Mouse (Mus musculus): ENCODE measurements around the gene Znrd1as.

Gene Znrd1as

GRCm38 (mm10) chr17:36957999-36958743, at the start of gene Znrd1as, which contains the start of gene Znrd1:
Gene Znrd1as (plus strand): TSS chr17:36958592.
Gene Znrd1 (minus strand): TSS chr17:36958559.
- ChIA-PET POLR2A (interaction anchor here (0.6 to 6.0 kb wide), 50 partner anchors 9 to 244 kb away, joined by 3 to 48 read pairs (median 4); partner anchors contain the start of genes 2410137M14Rik (in 3 of the 4), H2-M5 (in 3 of the 4), Rnf39 (in 2 of the 4) and Gabbr1 (in 1 of the 4)), CTCF (interaction anchor here in 3 of 4 experiments (0.9 to 1.3 kb wide), 4 partner anchors 11 to 246 kb away, joined by 3 read pairs; no protein-coding TSS in a partner anchor)

- ChIA-PET CTCF (interaction anchor here in 2 of 4 experiments (0.5 to 1.1 kb wide), 3 partner anchors 63 to 174 kb away, joined by 6 read pairs; no protein-coding TSS in a partner anchor), POLR2A (no interaction called here)
Measured at GRCm38 (mm10) chr17:36909802-36910201, 48.6 kb upstream of the Znrd1as start.

DNA sequence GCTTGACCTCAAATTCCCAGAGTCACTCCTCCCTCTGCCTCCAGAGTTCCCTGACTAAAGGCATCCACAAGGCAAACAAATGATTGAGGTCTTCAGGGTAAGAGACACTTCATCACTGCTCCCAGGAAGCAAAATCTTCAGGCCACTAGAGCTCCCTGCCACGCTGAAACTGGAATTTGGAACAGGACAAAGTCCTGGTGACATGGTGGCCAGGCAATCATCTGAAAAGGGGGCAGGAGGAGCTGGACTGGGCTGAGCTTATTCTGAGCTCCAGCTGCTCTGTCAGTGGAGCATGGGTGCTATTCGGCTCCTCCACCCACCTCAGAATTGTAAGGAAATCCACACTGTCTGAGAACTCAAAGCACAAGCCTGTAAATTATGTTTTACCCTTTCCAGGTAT, 46.4 kb upstream of the Znrd1as start:
- ChIA-PET CTCF (interaction anchor here in 2 of 4 experiments (0.6 to 4.0 kb wide), 7 partner anchors 11 to 288 kb away, joined by 3 to 31 read pairs (median 3); partner anchors contain the start of gene Trim31 (in 1 of the 2)), POLR2A (interaction anchor here (0.6 to 2.2 kb wide), 5 partner anchors 12 to 172 kb away, joined by 3 to 8 read pairs (median 3); partner anchors contain the start of gene Trim31 (in 1 of the 4))

GRCm38 (mm10) chr17:36914108-36914507, 44.3 kb upstream of the Znrd1as start:
- CTCF ChIA-PET, result interaction anchor here (0.5 to 4.3 kb wide), 76 partner anchors 9 to 658 kb away, joined by 3 to 32 read pairs (median 4); partner anchors contain the start of genes Trim26 (in 3 of the 4) and H2-M5 (in 1 of the 4)
- POLR2A ChIA-PET, result interaction anchor here (0.6 to 2.6 kb wide), 16 partner anchors 9 to 284 kb away, joined by 3 to 13 read pairs (median 3); no protein-coding TSS in a partner anchor

DNA sequence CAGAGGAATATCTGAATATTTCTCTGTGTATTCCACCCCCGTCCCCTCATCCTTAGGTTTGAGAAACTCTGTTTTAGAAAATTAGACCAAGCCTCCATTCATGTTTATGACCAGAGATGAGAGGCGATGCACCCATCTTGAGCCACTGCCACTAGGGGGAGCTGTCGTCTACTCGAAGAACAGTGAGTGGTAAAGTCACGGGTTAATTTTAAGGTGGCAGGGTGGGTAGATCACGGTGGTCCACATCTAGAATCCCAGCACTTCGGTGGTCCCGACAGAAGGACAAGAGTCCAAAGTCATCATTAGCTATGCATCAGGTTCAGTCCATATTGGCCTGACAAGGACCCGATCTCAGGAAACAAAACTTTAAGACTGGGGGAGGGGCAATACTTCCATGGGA, 43.3 kb upstream of the Znrd1as start:
- POLR2A ChIA-PET, result interaction anchor here in 3 of 4 experiments (0.7 to 2.6 kb wide), 10 partner anchors 8 to 133 kb away, joined by 3 to 13 read pairs (median 4); partner anchors contain the start of gene Trim26 (in 1 of the 3)
- CTCF ChIA-PET, result interaction anchor here (0.5 to 4.3 kb wide), 46 partner anchors 8 to 328 kb away, joined by 3 to 32 read pairs (median 5); partner anchors contain the start of genes H2-M5 (in 1 of the 4) and Trim26 (in 1 of the 4)

DNA sequence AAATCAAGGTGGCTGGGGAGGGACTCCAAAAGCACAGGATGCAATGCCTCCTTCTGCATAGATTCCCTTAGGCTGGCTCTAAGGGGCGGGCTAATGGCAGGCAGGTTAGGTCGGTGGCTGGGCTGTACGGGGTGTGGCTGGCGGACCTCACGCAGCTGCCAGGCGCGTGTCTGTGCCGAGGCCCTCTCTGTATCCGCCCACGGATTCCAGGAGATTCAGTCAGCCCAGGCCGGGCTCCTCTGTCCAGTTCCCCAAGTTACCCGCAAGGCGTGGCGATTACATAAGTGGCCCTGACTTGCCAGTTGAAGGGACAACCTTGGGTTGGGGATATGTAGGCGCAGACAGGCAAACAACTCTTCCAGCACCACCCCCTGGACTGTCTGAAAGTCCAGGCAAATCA, 38.2 kb upstream of the Znrd1as start:
- POLR2A ChIA-PET, result interaction anchor here (0.5 to 2.8 kb wide), 17 partner anchors 10 to 130 kb away, joined by 3 to 10 read pairs (median 4); no protein-coding TSS in a partner anchor
- CTCF ChIA-PET, result interaction anchor here in 3 of 4 experiments (0.7 to 1.5 kb wide), 5 partner anchors 97 to 283 kb away, joined by 3 to 6 read pairs (median 3); no protein-coding TSS in a partner anchor

GRCm38 (mm10) chr17:36922715-36923114, 35.7 kb upstream of the Znrd1as start:
- POLR2A ChIA-PET, result interaction anchor here (0.8 to 3.5 kb wide), 44 partner anchors 8 to 275 kb away, joined by 3 to 19 read pairs (median 5); partner anchors contain the start of genes 2410137M14Rik (in 2 of the 4), Trim26 (in 2 of the 4), Gabbr1 (in 1 of the 4) and Rnf39 (in 1 of the 4)

GRCm38 (mm10) chr17:36923491-36923890, 34.9 kb upstream of the Znrd1as start:
- ChIA-PET POLR2A (interaction anchor here (0.6 to 3.5 kb wide), 65 partner anchors 8 to 930 kb away, joined by 3 to 19 read pairs (median 4); partner anchors contain the start of genes 2410137M14Rik (in 2 of the 4), Trim26 (in 2 of the 4), Znrd1 (in 2 of the 4) and Gabbr1 (in 1 of the 4)), CTCF (interaction anchor here (0.6 to 2.0 kb wide), 16 partner anchors 9 to 280 kb away, joined by 3 to 31 read pairs (median 5); partner anchors contain the start of gene Trim26 (in 1 of the 4))

More at GRCm38 (mm10) chr17:36922715-36923114, 35.7 kb upstream of the Znrd1as start:
- CTCF ChIA-PET, result interaction anchor here in 3 of 4 experiments (0.5 to 2.0 kb wide), 10 partner anchors 8 to 281 kb away, joined by 3 to 31 read pairs (median 6); no protein-coding TSS in a partner anchor

DNA sequence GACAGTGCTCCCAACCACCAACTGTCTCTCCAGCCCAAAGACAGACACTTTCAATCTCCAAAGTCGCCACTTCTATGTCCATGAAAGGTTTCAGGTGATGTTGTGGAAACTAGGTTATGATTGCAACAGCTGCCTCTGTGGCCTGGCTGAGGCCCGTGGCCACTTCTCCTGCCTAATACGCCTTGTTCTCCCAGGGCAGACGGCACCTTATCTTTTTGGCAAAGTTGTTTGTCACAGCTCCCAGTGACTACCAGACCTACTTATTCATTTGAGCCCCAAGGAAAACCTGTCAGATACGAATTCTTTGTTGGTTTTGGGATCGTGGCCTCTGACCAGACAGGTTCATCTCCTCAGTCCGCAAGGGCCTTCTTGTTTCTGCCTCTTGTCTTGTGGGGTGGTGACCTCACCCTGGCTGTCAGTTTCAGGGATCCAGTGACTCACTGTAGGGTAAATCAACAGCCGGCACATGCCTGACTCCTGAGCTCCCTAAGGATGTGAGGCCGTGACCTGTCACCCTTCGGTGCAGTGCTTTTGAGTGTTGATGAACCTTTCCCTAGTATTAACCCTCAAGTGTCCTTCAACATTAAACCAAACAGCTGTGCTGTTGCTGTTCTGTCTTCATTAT, 30.8 kb upstream of the Znrd1as start:
- ChIA-PET CTCF (interaction anchor here in 2 of 4 experiments (0.6 to 0.8 kb wide), 3 partner anchors 12 to 440 kb away, joined by 3 to 5 read pairs (median 3); no protein-coding TSS in a partner anchor), POLR2A (interaction anchor here in 1 of 4 experiments (0.6 to 0.7 kb wide), 4 partner anchors 14 to 156 kb away, joined by 3 to 4 read pairs (median 3); no protein-coding TSS in a partner anchor)

DNA sequence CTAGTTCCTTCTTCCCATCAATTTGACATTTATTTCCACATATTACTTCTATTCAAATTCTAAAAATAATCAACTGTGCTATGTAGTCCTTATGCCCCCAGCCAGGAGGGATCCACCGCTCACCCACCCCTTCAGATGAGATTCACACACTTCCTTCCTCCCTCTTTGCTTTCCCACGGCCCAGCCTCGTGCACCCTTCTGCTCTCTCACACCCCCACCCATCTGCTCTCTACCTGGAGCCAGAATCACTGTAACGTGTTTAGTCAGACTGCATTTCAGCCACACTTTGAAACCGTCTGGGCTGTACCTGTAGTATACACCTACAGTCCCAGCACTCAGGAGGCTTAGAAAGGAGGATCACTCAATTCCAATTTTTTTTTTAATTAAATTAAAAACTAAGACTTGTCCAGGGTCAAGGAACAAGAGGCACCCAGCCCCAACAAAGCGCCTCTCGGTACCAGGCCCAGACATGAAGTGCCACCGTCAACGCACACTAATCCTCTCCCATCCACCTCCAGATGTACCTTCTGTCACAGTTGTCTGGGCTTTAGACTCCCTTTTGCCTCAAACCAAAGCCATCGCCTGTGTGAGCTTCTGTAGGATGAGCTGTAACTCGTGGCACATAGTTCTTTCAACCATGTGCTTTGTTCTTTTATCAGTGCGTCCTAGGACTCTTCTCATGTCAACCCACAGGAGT, 29.0 kb upstream of the Znrd1as start:
- CTCF ChIA-PET, result interaction anchor here in 2 of 4 experiments (0.8 to 2.3 kb wide), 3 partner anchors 15 to 156 kb away, joined by 3 to 12 read pairs (median 4); no protein-coding TSS in a partner anchor
- POLR2A ChIA-PET, result interaction anchor here in 3 of 4 experiments (0.7 to 2.6 kb wide), 10 partner anchors 8 to 121 kb away, joined by 3 to 10 read pairs (median 3); partner anchors contain the start of genes H2-M5 (in 1 of the 3) and Rnf39 (in 1 of the 3)

DNA sequence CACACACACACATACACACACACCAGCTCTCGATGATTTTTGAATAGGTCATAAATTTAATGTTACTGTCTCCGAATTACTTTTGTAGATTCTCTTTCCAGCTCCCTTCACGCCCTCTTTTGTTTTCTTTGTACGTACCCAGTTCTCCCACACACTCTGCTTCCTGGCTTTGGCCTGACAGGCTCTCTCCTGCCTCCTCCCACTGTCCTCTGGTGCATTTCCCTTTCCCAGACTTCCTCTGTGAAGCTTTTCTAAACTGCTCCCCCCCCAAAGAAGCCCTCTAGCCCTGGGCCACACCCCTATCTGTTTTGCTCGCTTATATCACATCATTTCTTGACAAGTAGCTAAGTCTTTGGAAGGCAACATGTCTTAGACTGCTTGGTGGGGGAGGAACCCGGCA, 28.2 kb upstream of the Znrd1as start:
- ChIA-PET POLR2A (interaction anchor here in 3 of 4 experiments (0.6 to 2.6 kb wide), 14 partner anchors 8 to 121 kb away, joined by 3 to 10 read pairs (median 3); partner anchors contain the start of genes H2-M5 (in 1 of the 3), Rnf39 (in 1 of the 3) and Trim26 (in 1 of the 3)), CTCF (interaction anchor here in 3 of 4 experiments (0.6 to 2.3 kb wide), 4 partner anchors 16 to 155 kb away, joined by 3 to 12 read pairs (median 4); no protein-coding TSS in a partner anchor)

GRCm38 (mm10) chr17:36931130-36931529, 27.3 kb upstream of the Znrd1as start:
- ChIA-PET POLR2A (interaction anchor here in 3 of 4 experiments (0.6 to 2.6 kb wide), 5 partner anchors 10 to 285 kb away, joined by 3 to 10 read pairs (median 5); no protein-coding TSS in a partner anchor), CTCF (interaction anchor here in 2 of 4 experiments (1.1 to 2.3 kb wide), 2 partner anchors 15 to 16 kb away, joined by 4 to 12 read pairs; no protein-coding TSS in a partner anchor)

DNA sequence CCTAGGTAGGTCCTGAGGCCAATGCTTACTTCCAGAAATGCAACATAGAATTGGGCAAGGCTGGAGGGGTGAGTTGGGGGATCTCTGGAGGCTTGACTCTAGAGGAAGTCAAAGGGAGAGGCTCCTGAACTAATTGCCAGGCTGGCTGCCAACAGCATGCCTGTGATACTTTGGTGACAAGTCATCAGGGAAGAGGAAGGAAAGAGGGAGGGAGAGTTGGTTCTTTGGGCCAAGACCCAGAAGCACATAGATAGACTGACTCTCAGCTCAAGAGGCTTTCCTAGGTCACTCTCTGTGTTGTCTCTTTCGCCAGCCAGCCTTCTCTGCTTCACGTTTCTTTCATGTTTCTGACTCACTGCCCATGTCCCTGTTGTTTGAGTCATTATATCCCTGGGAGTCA, 26.6 kb upstream of the Znrd1as start:
- ChIA-PET POLR2A (interaction anchor here in 3 of 4 experiments (0.5 to 2.6 kb wide), 4 partner anchors 10 to 119 kb away, joined by 3 to 10 read pairs (median 4); no protein-coding TSS in a partner anchor), CTCF (interaction anchor here in 1 of 4 experiments (0.9 kb wide), 1 partner anchor 39 kb away, joined by 3 read pairs; no protein-coding TSS in a partner anchor)

- ChIA-PET CTCF (no interaction called here), POLR2A (interaction anchor here in 1 of 4 experiments (1.0 to 1.4 kb wide), 2 partner anchors 17 to 20 kb away, joined by 3 to 7 read pairs; partner anchors contain the start of genes Znrd1 and Znrd1as)
Measured at GRCm38 (mm10) chr17:36938056-36938455, 20.3 kb upstream of the Znrd1as start.

DNA sequence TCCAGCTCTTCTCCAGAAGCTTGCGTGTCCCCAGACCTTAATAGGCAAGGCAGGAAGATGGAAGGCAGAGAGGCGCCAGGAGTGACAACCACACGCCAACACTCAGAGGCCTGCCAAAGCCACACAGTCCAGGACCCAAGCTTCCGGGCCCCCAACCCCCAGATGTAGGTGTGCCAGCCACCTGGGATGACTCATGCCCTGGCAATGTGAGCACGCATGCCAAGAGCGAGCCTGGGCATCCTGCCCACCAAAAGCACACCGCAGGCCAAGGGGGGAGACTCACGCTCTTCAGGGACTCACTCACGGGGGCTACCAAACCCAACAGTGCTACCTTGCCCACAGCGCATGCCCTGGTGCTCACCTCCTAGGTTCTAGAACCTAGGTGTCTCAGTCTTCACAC, 16.0 kb upstream of the Znrd1as start:
- CTCF ChIA-PET, result interaction anchor here in 3 of 4 experiments (0.5 to 0.9 kb wide), 5 partner anchors 19 to 142 kb away, joined by 3 to 9 read pairs (median 3); no protein-coding TSS in a partner anchor
- POLR2A ChIA-PET, result interaction anchor here (0.5 to 2.2 kb wide), 15 partner anchors 10 to 729 kb away, joined by 3 to 6 read pairs (median 3); partner anchors contain the start of genes Gabbr1 (in 2 of the 4), Mog (in 1 of the 4), Ppp1r11 (in 1 of the 4) and Znrd1 (in 1 of the 4)
